Mouse (Mus musculus) adrenal gland, adult 2 months (tissue): Measurements from ENCODE around the gene Magel2. TPM values are rescaled to one million over a fixed set of nuclear protein-coding genes. Genes with fewer than 3 reads are reported as not detected.

Experiments used
- DNase-seq: peaks from one replicate; pipeline ENCODE4 v3.0.0; 2021
- long read RNA-seq: library from polyadenylated mRNA; stranded (forward); transcript quantifications from one replicate; pipeline ENCODE4 v2.0.0, GENCODE M21; 2021
- polyA plus RNA-seq: library from polyadenylated mRNA; depleted of rRNA; stranded (reverse); fragments of >200 nt; gene quantifications from 2 replicates; pipeline ENCODE4 v1.2.3, GENCODE M21; 2012; rRNA removed
- total RNA-seq, 2 experiments: library from RNA; stranded (reverse); gene quantifications; 2 replicates each; pipeline ENCODE4 v1.2.3; 2021

Gene Magel2
- 1 to 10 TPM; 1.7 TPM for total RNA-seq
- polyA plus RNA-seq: 3.1 and 4.1 TPM in 2 replicates
- long read RNA-seq, full-length matches to known transcripts: 1 of 1 reads
- long read RNA-seq, partial matches to known transcripts: 0 of 1 reads
- long read RNA-seq, other reads (novel, unspliced or antisense): 0 of 1 reads

GRCm38 (mm10) chr7:62376510-62377304 is at the start of gene Magel2:
Gene Magel2, plus strand, starts transcription at chr7:62377010.
- peak; percentile 42 for DNase-seq

- DNase-seq: no peak
Observed at GRCm38 (mm10) chr7:62345411-62345810, 31.4 kb upstream of the Magel2 start.

- DNase-seq: no peak
Observed at GRCm38 (mm10) chr7:62346269-62346668, 30.5 kb upstream of the Magel2 start, which contains the start of gene Ndn. Gene Ndn, plus strand, starts transcription at chr7:62346569.

GRCm38 (mm10) chr7:62348106-62348803 is 28.6 kb upstream of the Magel2 start:
- DNase-seq: peak; percentile 86

GRCm38 (mm10) chr7:62348804-62349190 is 28.0 kb upstream of the Magel2 start:
- DNase-seq: peak; percentile 21

GRCm38 (mm10) chr7:62351266-62351665 is 25.5 kb upstream of the Magel2 start:
- no peak for DNase-seq

GRCm38 (mm10) chr7:62365039-62365636 is 11.7 kb upstream of the Magel2 start:
- no peak for DNase-seq

- no peak for DNase-seq
Observed at GRCm38 (mm10) chr7:62366730-62367129, 10.1 kb upstream of the Magel2 start.

- DNase-seq: peak; percentile 51
Observed at GRCm38 (mm10) chr7:62375658-62376057, 1.2 kb upstream of the Magel2 start.

- peak; percentile 40 for DNase-seq
Observed at GRCm38 (mm10) chr7:62377313-62377712, 503 bp downstream of the Magel2 start.

- DNase-seq: no peak
Observed at GRCm38 (mm10) chr7:62378529-62378928, 1.7 kb downstream of the Magel2 start.

GRCm38 (mm10) chr7:62382391-62382790 is 5.6 kb downstream of the Magel2 start:
- peak; percentile 47 for DNase-seq

GRCm38 (mm10) chr7:62388291-62388690 is 11.5 kb downstream of the Magel2 start:
- DNase-seq: no peak

GRCm38 (mm10) chr7:62392202-62392601 is 15.4 kb downstream of the Magel2 start:
- no peak for DNase-seq

- DNase-seq: no peak
Observed at GRCm38 (mm10) chr7:62406573-62407050, 29.8 kb downstream of the Magel2 start.

GRCm38 (mm10) chr7:62407803-62408202 is 31.0 kb downstream of the Magel2 start:
- no peak for DNase-seq

GRCm38 (mm10) chr7:62415222-62415621 is 38.4 kb downstream of the Magel2 start:
- no peak for DNase-seq

- no peak for DNase-seq
Observed at GRCm38 (mm10) chr7:62416173-62416572, 39.4 kb downstream of the Magel2 start.

- DNase-seq: no peak
Observed at GRCm38 (mm10) chr7:62418346-62418745, 41.5 kb downstream of the Magel2 start.

- no peak for DNase-seq
Observed at GRCm38 (mm10) chr7:62419105-62419492, 42.3 kb downstream of the Magel2 start.

- DNase-seq: peak; percentile 70
Observed at GRCm38 (mm10) chr7:62419493-62420360, 42.9 kb downstream of the Magel2 start, which contains the start of gene Mkrn3. Gene Mkrn3, minus strand, starts transcription at chr7:62420139.
